Mouse (Mus musculus) midbrain, embryonic 15.5 days (tissue): ENCODE results near the gene Csnk1e. TPM values are rescaled to one million over a fixed set of nuclear protein-coding genes. Genes with fewer than 3 reads are reported as not detected.

ENCODE experiments used
- ATAC-seq: fragments of 200-750 bp; cut with Nextera tagmentation; replicated peaks from 2 replicates; pipeline ENCODE4 v1.8.0; 2017; ENCODE audit warnings: moderate TSS enrichment
- H3K27ac ChIP-seq: fragments of 300-500 bp; sonication (generic); 2 replicates; pipeline ENCODE4 v1.5.1; 2015; ENCODE audit warnings: mild to moderate bottlenecking, inconsistent platforms
- H3K27me3 ChIP-seq: fragments of 300-500 bp; sonication (generic); replicated peaks from 2 replicates; pipeline ENCODE4 v1.6.1; 2015; ENCODE audit warnings: inconsistent platforms
- H3K36me3 ChIP-seq: fragments of 300-500 bp; sonication (generic); replicated peaks from 2 replicates; pipeline ENCODE4 v1.6.1; 2015; ENCODE audit warnings: inconsistent platforms
- H3K4me1 ChIP-seq: fragments of 300-500 bp; sonication (generic); 2 replicates; pipeline ENCODE4 v1.6.1; 2015; ENCODE audit warnings: inconsistent platforms
- H3K4me2 ChIP-seq: fragments of 300-500 bp; sonication (generic); 2 replicates; pipeline ENCODE4 v1.6.1; 2015; ENCODE audit warnings: inconsistent platforms, mild to moderate bottlenecking, moderate library complexity
- H3K4me3 ChIP-seq: fragments of 300-500 bp; sonication (generic); 2 replicates; pipeline ENCODE4 v1.5.1; 2015; ENCODE audit warnings: mild to moderate bottlenecking, inconsistent platforms
- H3K9ac ChIP-seq: fragments of 300-500 bp; sonication (generic); 2 replicates; pipeline ENCODE4 v1.6.1; 2015; ENCODE audit warnings: mild to moderate bottlenecking, inconsistent platforms
- H3K9me3 ChIP-seq: fragments of 300-500 bp; sonication (generic); 2 replicates; pipeline ENCODE4 v1.6.1; 2016; ENCODE audit warnings: inconsistent platforms
- WGBS: fragments of 180-500 bp; shearing (Covaris S2); methylation state at CpG from one replicate; pipeline ENCODE4 v1.1.7; 2015; ENCODE audit warnings: mixed read lengths; 5-methylcytosine and 5-hydroxymethylcytosine counted together
- polyA plus RNA-seq: library from polyadenylated mRNA; unstranded; fragments of >200 nt; fragmentation: Nextera tagmentation; extraction: Ambion mirVana; gene quantifications from 2 replicates; pipeline ENCODE4 v1.2.1, GENCODE M21; 2015

The Csnk1e gene
- polyA plus RNA-seq, 1 experiment from 2014 or later, result 284 TPM

DNA sequence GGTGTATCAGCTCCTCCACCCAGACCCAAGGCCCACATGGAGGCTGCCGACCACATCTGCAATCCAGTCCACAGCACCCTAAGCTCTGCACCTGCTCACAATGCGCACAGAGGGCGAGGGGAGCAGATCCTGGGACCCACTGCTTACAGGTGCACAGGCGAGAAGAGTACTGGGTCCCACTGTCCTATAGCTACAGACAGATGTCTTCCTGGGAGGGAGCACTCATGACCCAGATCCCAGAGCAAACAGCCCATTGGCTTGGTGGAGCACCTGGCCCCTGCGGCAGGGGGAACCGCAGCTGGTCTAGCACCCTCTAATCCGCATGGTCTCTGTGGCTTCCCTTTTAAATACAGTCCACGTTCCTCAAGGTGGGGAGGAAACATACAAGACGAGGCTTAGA is 73.7 kb downstream of the Csnk1e start:
- Histone ChIP-seq H3K4me3 (no peak overlapping the region), H3K9ac (no peak overlapping the region), H3K36me3 (0 out of 2 replicates have a peak, but pooled peaks cover 13% of the 10 kb centered on the region), H3K27me3 (no peaks in the 10 kb centered on the region), H3K9me3 (no peaks in the 10 kb centered on the region), H3K4me1 (peaks cover 14% of the 10 kb centered on the region; the same call in 1 of the 2 replicates), H3K4me2 (no peak overlapping the region), H3K27ac (no peak overlapping the region)
- WGBS, result 91% methylated on average over 9 of the region's 9 CpGs
- no peak for ATAC-seq

DNA sequence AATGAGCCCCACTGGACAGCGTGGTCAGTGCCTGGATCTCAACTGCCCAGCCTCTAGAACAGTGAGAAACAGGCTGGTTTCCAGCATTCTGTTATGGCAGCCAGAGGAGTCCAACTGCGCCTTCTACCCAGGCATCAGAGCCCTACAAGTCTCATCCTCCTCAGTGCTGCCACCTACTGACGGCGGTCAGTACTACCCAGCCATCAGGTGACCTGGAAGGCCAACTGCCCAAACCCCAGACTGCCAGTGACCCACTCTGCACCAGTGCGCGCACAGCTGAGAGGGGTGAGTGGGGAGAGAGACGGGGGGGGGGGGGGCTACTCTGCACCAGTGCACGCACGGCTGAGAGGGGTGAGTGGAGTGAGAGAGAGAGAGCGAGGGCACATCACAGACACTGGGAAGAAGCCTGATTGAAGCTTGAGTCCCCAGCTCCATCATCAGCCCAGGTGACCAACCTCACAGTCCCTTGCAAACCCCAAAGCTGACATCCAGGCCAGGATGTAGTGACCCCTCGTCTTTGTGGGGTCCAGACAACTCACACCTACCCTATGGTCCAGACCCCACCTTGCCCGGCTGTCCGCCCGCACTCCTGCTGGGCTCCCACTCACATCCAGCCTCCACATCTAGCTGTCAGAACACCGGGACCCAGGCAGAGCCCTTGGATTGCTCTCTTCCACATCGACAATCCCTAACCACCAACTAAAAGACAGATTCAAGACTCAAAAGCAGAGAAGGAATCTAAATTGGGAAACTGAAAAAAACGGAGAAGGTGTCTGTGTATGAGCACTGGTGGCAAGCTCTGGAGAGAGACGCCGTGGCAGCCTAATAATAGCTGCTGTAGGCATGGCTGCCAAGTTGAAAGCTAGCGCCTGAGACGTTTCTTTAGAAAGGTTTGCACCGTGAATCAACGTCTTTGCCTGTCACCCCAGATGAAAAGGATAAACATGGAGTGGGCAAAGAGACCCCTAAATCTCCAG is 74.6 kb downstream of the Csnk1e start:
- WGBS, result 46% methylated on average over 23 of the region's 23 CpGs
- ATAC-seq, result no peak; the same call in 1 of the 2 replicates
- H3K4me2 ChIP-seq, result no peak overlapping the region
- peak overlapping the region; percentile 22; the same call in 1 of the 2 replicates for H3K27ac ChIP-seq
- no peak overlapping the region for H3K4me3 ChIP-seq
- H3K9me3 ChIP-seq, result no peaks in the 10 kb centered on the region
- peaks cover 17% of the 10 kb centered on the region; the same call in 1 of the 2 replicates for H3K36me3 ChIP-seq
- H3K9ac ChIP-seq, result no peak overlapping the region
- peaks cover 14% of the 10 kb centered on the region; the same call in 1 of the 2 replicates for H3K4me1 ChIP-seq
- H3K27me3 ChIP-seq, result no peaks in the 10 kb centered on the region

DNA sequence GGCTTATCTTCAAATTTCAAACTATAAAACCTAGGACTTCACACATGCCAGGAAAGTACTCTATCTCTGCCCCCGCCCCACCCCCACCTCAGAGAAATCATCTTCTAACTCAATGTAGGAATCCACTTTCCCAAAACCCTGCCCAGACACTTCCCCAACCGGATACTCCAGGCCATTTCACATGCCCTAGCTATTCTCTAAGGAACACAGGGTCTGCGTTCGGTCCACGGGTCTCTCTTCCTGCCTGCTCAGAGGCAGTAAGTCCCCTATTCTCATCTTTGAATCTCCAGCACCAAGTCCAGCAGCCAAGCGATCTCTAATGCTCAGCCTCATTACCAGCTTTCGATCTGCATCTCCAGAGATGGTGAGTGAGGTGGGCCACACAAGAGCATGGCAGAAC is 75.7 kb downstream of the Csnk1e start:
- Histone ChIP-seq H3K27ac (no peak overlapping the region), H3K9ac (no peak overlapping the region)
- WGBS, result 88% methylated on average over 7 of the region's 7 CpGs

DNA sequence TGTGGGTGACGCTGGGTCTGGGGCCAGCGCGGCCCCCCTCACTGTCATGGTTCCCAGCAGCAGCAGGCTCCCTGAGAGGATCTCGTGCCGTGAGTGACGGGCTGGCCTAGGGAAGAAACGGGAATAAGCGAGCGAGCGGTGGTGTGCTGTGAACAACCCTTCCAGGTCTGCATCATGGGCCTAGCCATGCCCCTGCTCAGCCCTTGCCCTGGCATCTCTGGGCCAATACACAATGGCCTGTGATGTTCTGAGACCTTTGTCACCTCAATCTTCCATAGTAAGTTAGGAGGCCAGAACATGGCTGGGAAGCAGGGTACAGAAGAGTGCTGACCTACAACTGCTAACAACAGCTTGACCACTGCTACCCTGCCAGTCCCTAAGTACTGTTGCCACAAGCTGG is 76.8 kb downstream of the Csnk1e start:
- no peak for ATAC-seq
- H3K27ac ChIP-seq, result no peak overlapping the region
- H3K36me3 ChIP-seq, result peaks cover 17% of the 10 kb centered on the region; the same call in 1 of the 2 replicates
- WGBS, result 90% methylated on average over 10 of the region's 10 CpGs
- no peak overlapping the region for H3K9ac ChIP-seq
- no peaks in the 10 kb centered on the region for H3K9me3 ChIP-seq
- peaks cover 14% of the 10 kb centered on the region; the same call in 1 of the 2 replicates for H3K4me1 ChIP-seq
- no peak overlapping the region for H3K4me3 ChIP-seq
- no peak overlapping the region for H3K4me2 ChIP-seq
- H3K27me3 ChIP-seq, result no peaks in the 10 kb centered on the region

More for the DNA sequence above, 75.7 kb downstream of the Csnk1e start:
- Histone ChIP-seq H3K27me3 (no peaks in the 10 kb centered on the region), H3K36me3 (peaks cover 17% of the 10 kb centered on the region; the same call in 1 of the 2 replicates), H3K4me1 (peaks cover 14% of the 10 kb centered on the region; the same call in 1 of the 2 replicates), H3K9me3 (no peaks in the 10 kb centered on the region), H3K4me2 (no peak overlapping the region), H3K4me3 (no peak overlapping the region)
- no peak for ATAC-seq

DNA sequence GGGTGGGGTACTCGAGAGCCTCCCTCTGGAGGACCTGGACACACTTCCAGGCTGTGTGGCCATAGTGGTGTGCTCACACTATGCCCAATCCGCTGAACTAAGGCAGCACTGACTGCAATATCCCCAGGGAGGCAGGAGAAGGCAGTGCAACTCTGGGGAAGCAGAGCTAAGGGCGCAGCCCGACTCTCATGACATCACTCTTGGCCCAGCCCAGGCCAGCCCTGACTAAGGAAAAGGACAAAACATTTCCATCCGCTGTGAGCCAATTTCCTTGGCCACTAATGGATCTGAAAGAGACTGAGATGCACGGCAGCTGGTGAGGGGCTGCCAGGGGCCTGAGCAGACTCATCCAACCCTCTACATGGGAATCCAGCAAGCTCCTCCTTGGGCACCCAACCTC is 77.7 kb downstream of the Csnk1e start:
- no peak overlapping the region for H3K4me2 ChIP-seq
- no peaks in the 10 kb centered on the region for H3K27me3 ChIP-seq
- no peak overlapping the region for H3K4me3 ChIP-seq
- H3K27ac ChIP-seq, result no peak overlapping the region
- no peaks in the 10 kb centered on the region for H3K9me3 ChIP-seq
- 87% methylated on average over 6 of the region's 6 CpGs for WGBS
- H3K4me1 ChIP-seq, result peaks cover 14% of the 10 kb centered on the region; the same call in 1 of the 2 replicates
- ATAC-seq, result no peak
- peaks cover 17% of the 10 kb centered on the region; the same call in 1 of the 2 replicates for H3K36me3 ChIP-seq
- H3K9ac ChIP-seq, result no peak overlapping the region

DNA sequence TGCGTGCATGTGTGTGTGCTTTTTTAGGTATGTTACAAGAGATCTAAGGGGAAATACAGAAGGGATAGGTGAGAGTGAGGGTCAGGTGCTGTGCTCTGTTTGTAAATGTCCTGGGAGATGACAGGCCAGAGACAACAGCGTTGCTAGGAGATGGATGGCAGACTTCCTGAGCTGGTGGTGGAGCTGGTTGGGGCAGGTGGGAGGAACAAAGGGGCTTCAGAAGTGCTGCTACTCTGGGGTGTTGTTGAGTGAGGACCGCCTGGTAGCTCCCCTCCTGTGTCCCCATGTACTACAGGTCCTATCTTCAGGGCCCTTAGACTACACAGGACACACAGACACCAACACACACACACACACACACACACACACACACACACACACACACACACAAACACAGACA is 80.6 kb downstream of the Csnk1e start:
- Histone ChIP-seq H3K9ac (no peak overlapping the region), H3K27me3 (no peaks in the 10 kb centered on the region), H3K27ac (0 out of 2 replicates have a peak overlapping the region, but pooled peaks have one; percentile 40), H3K36me3 (peaks cover 17% of the 10 kb centered on the region; the same call in 1 of the 2 replicates), H3K4me1 (no peaks in the 10 kb centered on the region), H3K9me3 (no peaks in the 10 kb centered on the region), H3K4me2 (no peak overlapping the region), H3K4me3 (no peak overlapping the region)
- ATAC-seq, result no peak
- WGBS, result 63% methylated on average over 3 of the region's 3 CpGs

DNA sequence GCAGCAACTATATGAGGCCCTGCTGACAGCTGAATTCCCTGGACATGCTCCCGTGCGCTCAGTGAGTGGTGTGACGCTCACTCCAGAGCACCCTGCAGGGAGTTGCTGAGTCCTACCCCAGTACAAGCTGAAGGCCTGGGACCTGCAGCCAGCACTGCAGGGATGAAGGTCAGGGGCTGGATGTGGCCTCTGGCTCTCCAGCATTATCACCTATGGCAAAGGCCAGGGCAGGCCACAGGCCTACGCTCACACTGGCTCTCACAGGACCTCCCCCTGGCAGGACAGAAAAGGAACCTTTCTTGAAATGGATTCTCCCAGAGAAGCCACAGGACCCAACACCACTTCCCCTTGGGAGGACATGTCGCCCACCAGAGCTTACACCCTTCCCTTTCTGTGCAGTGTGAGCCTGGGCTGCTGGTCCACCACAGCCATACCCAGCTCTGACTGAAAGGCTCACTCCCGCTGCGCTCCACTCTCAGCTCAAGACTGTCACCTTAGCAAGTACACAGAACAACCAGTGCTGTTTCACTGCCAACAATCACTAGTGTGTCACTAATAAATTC is 85.0 kb downstream of the Csnk1e start:
- no peak overlapping the region for H3K4me2 ChIP-seq
- H3K4me3 ChIP-seq, result no peak overlapping the region
- no peak for ATAC-seq
- H3K4me1 ChIP-seq, result no peaks in the 10 kb centered on the region
- H3K27me3 ChIP-seq, result no peaks in the 10 kb centered on the region
- H3K9ac ChIP-seq, result no peak overlapping the region
- H3K9me3 ChIP-seq, result no peaks in the 10 kb centered on the region
- 75% methylated on average over 7 of the region's 7 CpGs for WGBS
- no peak overlapping the region for H3K27ac ChIP-seq
- H3K36me3 ChIP-seq, result peaks cover 12% of the 10 kb centered on the region; the same call in 1 of the 2 replicates

DNA sequence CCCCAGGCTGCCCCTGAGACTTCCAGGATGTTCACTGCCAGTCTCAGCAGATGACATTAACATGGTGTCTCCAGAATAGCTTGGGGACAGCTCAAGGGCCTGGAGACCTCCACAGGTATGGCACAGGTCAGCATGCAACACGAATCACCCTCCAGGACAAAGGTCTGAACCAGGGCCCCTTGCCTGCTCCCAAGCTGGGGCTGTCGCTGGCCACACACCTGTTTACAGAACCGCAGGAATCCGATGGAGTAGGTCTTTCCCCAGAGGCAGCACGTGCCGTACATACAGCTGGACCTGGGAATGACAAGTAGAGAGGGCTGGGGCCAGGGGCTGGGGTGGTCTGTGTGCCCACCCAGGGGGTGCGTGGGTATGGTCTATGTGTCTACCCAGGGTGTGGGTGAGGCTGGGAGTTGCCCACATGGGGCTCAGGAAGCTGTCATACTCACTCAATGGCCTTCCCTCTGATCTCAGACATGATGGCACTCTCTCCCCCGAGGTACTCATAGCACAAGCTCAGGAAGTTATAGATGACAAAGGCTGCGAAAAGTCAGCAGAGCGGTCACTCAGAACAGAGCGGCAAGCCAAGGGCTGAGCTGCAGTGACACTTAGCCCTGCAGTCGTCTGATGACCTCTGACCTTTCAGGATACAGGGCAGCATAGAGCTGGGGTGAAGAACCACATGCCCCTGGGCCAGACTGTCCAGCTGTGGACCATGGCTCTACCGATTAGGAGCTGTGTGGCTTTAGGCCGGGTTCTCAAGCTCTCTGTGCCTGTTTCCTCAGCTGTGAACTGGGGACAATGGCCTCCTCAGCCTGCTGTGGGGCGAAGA is 85.7 kb downstream of the Csnk1e start:
- Histone ChIP-seq H3K27me3 (no peaks in the 10 kb centered on the region), H3K9me3 (no peaks in the 10 kb centered on the region), H3K9ac (no peak overlapping the region), H3K36me3 (peaks cover 18% of the 10 kb centered on the region; the same call in 1 of the 2 replicates), H3K27ac (no peak overlapping the region), H3K4me1 (no peaks in the 10 kb centered on the region), H3K4me2 (no peak overlapping the region), H3K4me3 (no peak overlapping the region)
- ATAC-seq, result no peak
- WGBS, result 70% methylated on average over 15 of the region's 15 CpGs

DNA sequence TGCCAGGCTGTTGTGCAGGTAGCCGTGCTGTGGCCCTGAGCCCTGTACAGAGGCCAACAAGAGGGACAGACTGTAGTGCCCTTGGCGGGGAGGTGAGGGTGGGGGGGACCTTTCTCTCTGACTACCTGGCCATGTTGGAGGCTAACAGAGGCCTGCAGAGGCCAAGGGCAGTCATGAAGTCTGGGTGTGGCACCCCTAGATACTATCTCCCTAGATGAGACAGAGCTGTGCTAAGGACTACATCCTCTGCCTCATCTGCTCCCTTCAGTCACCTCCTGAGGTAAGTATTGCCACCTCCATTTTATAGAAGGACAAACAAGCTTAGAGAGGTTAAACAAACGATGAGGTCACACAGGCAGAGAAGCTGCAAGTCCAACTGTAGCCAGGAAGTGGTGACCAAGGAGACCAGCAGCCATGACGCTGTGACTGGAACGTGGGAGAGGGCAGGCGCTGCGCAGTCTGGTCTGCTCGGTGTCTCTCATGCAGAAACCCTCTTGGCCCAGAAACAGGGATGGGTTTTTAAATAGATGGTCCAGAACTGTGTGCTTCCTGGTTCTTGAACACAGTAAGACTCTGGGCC is 86.4 kb downstream of the Csnk1e start:
- H3K27ac ChIP-seq, result no peak overlapping the region
- 87% methylated on average over 8 of the region's 8 CpGs for WGBS
- peaks cover 18% of the 10 kb centered on the region for H3K36me3 ChIP-seq
- H3K9me3 ChIP-seq, result no peaks in the 10 kb centered on the region
- no peaks in the 10 kb centered on the region for H3K27me3 ChIP-seq
- H3K4me1 ChIP-seq, result no peaks in the 10 kb centered on the region
- H3K4me3 ChIP-seq, result no peak overlapping the region
- H3K9ac ChIP-seq, result no peak overlapping the region
- no peak overlapping the region for H3K4me2 ChIP-seq
- no peak for ATAC-seq

DNA sequence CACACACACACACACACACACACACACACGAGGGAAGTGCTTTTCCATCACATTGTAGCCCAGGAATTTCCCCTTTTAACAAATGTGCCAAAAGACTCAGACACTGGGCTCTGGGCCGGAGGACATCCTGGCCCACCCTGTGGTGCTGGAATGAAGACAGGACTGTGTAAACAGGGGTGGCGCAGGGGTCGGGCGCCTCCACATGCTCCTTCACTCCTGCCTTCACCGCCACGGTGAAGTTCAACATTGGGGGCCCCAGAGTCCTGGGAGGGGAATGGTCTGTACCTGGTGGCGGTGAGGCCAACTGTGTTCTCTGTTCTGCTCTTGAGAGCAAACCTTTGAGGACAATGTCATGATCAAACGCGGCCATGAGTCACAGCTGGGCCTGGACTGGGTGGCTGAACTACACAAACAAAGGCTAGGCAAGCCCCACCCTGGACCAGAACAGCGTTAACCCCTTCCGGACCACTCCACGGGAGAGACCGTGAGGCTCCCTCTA is 87.0 kb downstream of the Csnk1e start:
- Histone ChIP-seq H3K36me3 (peaks cover 18% of the 10 kb centered on the region), H3K4me2 (no peak overlapping the region), H3K27me3 (no peaks in the 10 kb centered on the region), H3K9ac (no peak overlapping the region), H3K27ac (no peak overlapping the region), H3K4me1 (no peaks in the 10 kb centered on the region), H3K9me3 (no peaks in the 10 kb centered on the region), H3K4me3 (no peak overlapping the region)
- no peak for ATAC-seq
- WGBS, result 72% methylated on average over 14 of the region's 14 CpGs
